Mouse (Mus musculus) thymus, postnatal 14 days (tissue): ENCODE results near the gene Ap2a1.

Experiments used
- DNase-seq: peaks from one replicate; pipeline ENCODE4 v3.0.0; 2021

The Ap2a1 gene

DNA sequence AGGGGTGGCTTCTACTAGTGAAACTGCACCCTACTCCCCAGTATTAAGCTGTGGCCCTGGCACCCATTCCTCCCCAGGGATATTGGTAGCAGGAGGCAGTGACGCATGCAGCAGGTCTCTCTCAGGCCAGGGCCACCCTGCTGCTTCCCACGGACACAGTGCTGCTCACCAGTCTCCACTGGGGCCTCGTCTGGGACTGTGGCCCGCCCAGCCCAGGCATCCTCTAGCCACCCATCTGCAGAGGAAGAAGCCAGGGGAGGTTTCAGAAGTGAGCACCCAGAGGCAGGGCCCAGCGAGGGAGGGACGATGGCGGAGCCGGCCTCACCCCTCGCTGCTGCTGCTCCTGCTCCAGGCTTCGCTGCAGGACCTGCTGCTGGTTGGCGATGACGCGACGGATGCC, 66.1 kb downstream of the Ap2a1 start:
- DNase-seq, result no peak

DNA sequence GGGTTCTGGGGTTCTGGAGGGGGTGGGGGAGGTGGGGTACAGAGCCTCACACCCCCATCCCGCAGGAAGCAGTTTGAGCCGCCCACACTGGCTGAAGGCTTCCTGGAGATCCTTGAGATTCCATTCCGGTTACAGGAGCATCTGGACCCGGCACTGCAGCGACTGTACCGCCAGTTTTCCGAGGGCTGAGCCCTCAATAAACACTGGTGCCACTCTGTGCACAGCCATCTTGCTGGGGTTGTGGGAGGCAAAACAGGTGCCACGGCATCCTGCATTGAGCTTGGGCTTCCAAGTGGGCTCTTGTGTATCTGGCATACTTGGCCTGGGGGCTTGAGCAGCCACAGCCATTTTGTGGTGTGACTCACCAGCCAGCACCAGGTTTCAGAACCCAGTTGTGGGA, 66.9 kb downstream of the Ap2a1 start:
- no peak for DNase-seq

GRCm38 (mm10) chr7:44861429-44861816, 67.9 kb downstream of the Ap2a1 start:
- no peak for DNase-seq

DNA sequence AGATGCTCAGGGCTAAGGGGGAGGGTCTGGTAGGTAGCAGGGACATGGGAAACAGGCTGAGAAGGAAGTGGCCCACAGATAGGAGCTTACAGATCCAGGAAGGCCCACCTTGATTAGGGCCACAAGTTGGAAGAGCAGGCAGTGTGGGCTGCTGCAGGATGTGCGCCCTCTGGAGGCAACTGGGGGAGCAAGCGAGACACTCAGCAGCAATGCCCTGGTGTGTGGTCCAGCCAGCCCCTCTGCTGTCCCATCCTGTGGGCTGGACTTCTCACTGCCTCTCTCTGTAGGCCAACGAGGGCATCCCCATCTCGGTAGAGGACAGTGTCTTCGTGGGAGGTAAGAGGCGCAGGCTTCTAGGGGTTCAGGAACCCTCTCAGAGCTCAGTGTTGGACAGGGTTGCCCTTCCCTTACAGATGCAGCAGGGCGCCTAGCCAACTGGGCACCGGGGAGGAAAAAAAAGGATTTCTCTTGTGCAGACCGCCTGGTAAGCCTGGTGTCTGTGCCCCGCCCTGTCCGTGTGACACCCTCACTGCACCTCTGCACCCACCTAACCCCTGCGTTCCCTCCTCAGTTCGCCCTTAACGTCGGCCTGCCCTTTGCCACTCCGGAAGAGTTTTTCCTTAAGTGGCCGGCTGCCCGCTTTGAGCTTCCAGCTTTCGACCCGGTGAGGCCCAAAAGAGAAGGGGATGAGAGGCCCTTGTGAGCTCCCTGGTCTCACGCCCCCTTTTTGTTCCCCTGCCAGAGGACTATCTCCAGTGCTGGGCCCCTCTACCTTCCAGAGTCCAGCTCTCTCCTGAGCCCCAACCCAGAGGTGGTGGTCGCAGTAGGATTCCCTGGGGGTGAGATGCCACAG, 68.5 kb downstream of the Ap2a1 start:
- peak; percentile 70 for DNase-seq

GRCm38 (mm10) chr7:44859896-44860295, 69.4 kb downstream of the Ap2a1 start:
- no peak for DNase-seq

DNA sequence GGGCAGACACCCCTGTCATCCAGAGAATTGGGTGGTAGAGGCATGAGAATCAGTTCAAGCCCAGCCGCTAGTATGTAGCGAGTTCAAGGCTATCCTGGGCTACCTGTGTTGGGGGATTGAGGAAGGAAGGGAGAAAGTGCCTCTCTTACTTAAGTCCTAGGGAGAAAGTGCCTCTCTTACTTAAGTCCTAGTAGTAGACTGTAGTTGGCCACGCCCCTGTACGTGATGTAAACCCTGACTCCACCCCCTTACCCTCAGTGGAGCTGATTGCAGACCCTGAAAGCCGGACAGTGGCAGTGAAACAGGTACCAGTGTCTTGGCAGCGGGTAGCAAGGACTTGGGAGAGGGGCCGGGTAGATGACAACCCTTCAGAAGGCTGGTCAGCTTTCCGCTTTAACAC, 71.4 kb downstream of the Ap2a1 start:
- DNase-seq, result peak; percentile 62

DNA sequence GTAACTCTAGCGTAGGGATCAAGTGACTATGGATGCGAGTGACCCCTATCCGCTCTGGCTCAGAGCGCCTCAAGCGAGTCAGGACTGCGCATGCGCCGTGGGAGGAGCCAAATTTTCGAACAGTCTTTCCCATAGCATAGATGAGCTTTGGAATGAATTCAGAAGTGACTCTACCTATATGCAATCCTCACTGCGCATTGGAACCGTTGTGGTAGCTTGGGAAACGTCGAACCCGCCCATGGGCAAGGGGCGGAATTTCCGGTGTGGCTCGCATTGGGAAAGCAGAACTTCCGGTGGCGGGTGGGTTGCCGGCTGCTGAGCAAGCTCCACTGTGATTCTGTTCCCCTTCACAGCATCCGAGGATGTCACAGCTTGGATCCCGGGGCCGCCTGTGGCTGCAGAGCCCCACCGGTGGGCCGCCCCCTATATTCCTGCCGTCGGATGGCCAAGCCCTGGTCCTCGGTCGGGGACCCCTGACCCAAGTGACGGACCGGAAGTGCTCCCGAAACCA, 72.2 kb downstream of the Ap2a1 start, which contains the start of gene Pnkp:
TSS of gene Pnkp (plus strand) at position 98 of the 511 bp plus-strand sequence.
- peak; percentile 88 for DNase-seq

DNA sequence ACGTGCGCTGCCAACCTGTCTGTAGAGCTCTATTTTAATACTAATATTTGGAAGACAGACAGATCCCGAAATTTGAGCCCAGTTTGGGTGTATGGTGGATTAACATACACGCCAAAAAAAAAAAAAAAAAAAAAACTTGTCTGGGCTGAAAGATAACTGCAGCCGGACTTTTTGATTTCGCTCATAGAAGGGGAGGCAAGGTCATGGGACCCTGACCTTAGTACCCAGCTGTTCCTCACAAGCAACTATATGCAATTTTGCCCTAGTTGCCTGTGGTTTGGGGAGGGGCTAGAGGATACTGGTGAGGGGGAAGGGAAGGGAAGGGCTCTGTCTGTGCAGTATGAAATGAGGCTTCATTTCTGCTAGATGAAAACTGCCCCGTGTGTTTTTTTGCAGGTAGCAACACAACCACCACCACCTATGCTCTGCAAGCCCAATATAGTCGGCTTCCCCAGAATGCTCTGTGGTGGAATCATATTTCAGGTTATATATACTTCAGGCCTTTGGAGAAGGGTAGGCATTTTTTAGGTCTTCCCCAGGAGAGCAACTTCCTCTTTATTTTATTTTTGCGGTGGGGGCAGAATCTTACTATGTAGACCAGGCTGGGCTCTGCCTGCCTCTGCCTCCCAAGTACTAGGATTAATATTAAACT, 72.9 kb downstream of the Ap2a1 start:
- peak; percentile 62 for DNase-seq

DNA sequence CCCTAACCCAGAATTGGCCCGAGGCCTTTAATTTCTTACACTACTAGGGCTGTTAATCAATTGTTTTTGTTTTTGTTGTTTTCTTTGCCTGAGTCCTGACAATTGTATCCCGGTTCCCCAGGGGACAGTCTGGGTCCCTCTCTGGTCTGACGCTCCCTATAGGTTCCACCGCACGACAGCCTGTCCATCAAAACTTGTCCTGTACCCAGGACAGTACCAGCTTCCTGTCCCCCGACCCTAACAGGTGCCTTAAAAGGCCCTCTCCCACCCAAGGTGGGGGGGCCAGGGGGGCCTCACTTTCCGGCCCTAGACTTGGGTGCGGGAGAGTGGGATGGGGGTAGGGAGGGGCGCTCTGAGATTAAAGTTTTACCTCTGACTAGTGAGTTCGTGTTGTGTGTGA, 74.3 kb downstream of the Ap2a1 start:
- peak; percentile 56 for DNase-seq

DNA sequence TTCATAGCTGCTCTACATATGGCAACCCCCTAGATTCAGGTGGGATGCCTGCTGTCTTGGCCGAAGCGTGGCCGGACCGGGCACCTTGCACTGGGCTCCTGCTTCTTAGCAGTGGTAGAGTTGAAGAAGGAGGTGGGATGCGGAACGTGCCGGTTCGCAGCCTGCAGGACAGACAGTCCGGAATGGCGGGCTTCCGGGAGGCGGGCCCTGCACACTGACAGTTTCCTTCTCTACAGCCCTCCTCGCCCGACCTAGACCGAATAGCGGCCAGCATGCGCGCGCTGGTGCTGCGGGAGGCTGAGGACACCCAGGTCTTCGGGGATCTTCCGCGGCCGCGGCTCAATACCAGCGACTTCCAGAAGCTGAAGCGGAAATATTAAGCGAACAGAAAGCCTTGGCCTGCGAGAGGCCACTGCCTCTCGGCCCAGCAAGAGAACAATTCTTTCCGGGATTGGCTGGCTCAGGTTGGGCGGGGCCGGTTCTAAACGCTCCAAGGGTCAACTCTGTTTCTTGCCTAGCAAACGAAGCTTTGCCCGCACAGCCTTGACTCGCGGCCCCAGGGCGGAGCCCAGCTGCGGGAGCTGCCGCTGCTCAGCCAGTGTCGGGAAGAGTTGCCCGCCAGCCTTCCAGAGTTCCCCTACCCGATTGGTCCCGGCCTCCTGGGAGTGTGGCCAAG, 74.8 kb downstream of the Ap2a1 start:
- peak; percentile 85 for DNase-seq

- peak; percentile 40 for DNase-seq
Measured at GRCm38 (mm10) chr7:44853596-44854355, 75.5 kb downstream of the Ap2a1 start.

- DNase-seq, result no peak
Measured at GRCm38 (mm10) chr7:44853065-44853464, 76.2 kb downstream of the Ap2a1 start.

- no peak for DNase-seq
Measured at GRCm38 (mm10) chr7:44852259-44853027, 76.9 kb downstream of the Ap2a1 start.

DNA sequence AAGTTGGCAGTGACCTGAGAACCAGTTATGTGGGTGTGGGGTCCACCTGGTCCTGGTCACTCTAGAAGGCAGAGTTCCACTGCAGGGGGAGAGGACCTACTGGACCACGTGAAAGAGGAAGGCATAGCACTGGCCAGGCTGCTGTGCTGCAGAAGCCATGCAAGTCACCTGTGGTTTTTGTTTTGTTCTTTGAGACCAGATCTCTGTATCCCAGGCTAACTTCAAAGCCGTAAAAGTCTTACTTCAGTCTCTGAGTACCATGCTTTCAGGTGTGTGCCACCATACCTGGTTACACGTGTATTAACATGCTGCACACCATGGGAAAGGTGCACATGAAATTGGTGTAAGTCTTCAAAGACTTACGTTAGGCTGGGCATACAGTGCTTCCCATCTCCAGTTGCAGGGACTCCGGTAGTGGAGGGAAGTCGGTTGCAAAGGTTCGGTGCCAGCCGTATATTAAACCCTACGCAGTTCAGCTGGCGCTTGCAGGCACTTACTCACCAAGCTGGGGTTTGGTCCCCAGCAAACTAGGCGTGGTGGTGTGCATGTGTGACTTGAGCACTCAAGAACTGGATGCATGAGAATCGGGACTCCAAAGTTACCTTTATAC, 77.6 kb downstream of the Ap2a1 start:
- DNase-seq, result no peak

DNA sequence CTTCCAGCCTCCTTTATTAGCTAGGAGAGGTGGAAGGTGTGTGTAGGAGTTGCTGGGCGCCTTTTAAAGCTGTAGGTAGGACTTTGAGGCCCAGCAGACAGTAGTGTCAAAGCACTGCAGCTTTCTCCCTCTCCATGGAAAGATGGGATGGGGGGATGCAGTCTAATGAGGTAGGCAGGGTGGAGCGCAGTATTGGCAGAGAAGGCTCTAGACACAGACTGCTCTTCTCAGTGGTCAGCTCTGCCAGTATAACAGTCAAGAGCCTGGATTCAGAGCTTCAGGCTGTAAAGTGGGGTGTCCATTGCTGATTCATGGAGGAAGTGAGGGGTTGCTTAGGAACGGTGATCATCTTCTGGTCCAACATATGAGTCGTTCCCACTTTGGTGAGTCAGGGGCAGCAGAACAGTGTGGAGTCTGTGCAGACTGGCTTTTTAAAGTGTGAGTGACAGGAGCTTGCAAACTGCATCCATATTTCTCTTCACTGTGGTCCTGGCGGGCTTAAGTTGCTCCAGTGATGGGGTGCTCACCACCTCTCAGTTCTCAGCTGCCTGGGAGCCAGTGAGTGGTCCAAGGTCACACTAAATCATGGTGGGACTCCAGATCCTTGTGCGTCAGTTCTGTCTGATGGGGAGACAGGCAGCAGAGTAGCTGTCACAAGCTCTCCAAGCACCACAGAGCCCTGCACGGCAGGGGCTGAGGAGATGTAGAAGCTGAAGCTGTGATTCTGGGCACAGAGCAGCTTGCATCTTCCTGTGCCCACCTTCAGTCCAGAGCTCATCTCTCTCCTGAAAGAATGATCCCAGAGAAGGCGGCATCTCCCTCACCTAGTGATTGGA, 78.3 kb downstream of the Ap2a1 start:
- no peak for DNase-seq
